Mouse (Mus musculus) induced T-regulatory cell, adult 2 months (primary cell): ENCODE results near the gene Cenpl.
A peak's percentile ranks its signal among the peaks of the same experiment; 100 is the strongest.
"Not testable (repeated sequence)": the region's sequence is repeated elsewhere in the genome, so short reads cannot be mapped to it uniquely, and the experiment has no call there.

ENCODE experiments used
- DNase-seq: peaks from one replicate; pipeline ENCODE4 v3.0.0-alpha.2; 2012; ENCODE audit warnings: low read depth

Gene Cenpl

DNA sequence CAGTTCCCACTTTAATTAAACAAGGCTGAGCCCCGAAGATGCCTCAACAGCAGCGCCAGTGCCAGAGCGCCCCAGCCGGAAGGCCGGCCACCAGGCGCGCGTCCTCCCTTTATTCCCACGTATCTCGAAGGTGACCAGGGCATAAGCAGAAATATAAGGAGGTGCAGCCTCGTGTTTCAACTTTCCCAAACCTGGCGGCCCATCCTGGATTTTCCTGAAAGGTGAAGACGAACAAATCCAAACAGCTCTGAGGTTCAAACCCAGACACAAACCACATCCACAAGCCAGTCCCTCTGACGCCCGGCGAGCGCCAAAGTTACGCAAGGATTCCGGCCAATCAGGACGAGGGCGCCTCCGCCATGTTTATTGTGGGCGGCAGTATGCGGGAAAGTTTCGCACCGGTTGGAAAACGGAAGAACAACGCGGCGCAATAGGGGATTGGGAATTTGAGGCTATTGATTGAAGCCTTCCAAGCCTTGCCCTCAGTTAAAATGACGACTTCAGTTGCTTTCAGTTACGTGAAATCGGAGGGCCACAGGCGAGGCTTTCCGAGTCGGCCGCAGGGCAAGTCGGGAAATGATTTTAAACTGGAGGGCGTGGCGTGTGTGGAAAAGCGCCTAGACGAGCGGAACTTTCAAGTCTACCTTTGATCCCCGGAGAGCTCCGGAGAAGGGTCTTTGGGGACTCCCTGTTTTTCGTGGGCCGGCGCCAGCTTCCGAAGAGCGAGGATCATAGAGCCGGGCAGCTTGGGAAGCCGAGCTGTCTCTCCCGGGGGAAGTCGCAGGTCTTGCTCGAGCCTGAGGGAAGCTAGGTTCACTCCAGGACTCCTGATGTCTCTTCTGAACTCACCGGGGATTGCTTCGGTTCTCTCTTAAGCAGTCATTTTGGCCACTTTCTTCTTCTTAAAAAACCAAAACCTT, at the start of gene Cenpl, which contains the start of gene Dars2:
Gene Cenpl (plus strand): TSS at position 362 of the 920 bp plus-strand sequence.
Gene Dars2 (minus strand): TSS at position 307 of the 920 bp plus-strand sequence.
- peak; percentile 97 for DNase-seq

DNA sequence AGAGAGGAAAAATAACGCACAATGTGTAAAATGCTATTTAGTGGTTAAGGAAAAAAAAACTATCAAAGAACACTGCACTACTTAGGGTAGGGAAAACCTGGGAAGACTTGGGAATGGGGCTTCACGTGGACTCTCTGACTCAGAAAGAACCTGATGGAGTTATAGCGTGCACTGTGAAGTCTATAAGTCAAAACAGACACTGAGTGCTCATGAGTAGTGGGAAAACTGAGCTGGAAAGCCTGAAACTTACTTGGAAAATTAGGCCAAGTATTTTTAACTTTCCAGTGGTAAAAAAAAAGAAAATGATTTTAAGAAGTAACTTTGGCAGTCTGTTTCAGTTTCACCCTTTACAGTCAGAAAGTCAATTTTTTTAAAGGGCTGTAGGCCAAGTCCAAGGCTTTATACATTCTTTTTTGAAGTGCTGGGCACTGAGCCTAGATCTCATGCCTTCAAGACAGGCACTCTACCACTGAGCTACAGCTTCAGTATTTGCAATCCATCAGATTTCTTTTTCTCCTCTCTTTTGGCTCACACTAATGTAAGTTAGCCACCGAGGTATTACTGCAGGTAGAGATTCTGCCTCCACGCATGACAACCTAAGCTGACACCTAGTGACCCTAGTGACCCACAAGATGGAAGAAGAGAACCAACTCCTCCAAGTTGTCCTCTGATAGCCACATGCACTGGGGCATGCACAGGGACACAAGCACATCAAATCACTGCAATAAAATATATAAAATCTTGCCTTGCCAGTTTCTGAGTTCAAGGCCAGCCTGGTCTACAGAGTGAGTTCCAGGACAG, 44.9 kb upstream of the Cenpl start:
- DNase-seq = no peak

DNA sequence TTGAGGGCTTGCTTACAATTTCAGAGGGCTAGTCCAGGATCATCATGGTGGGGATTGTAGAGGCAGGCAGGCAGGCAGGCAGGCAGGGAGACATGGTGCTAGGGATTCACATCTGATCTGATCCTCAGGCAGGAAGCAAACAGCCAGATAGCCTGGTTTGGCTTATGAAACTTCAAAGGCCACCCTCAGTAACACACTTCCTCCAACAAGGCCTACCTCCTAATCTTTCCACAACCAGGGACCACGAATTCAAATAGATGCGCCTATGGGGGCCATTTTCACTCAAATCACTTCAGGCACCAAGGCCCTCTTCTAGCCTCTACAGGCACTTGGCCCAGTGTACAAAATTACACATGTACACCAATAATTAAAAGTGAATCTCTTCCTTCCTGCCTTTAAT, 43.3 kb upstream of the Cenpl start:
- no peak for DNase-seq

DNA sequence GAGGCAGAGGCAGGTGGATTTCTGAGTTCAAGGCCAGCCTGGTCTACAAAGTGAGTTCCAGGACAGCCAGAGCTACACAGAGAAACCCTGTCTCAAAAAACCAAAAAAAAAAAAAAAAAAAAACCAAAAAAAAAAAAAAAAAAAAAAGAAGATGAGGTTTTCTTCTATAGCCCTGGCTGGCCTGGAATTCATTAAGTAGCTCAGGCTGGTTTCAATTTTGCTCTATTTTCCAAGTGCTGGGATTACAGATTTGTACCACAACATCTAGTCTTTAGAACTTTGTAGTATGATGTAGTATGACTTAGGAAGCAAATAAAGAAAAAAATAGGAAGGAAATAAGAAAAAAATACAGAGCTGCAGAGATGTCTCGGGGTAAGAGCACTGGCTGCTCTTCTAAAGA, 42.1 kb upstream of the Cenpl start:
- not testable (repeated sequence) for DNase-seq

DNA sequence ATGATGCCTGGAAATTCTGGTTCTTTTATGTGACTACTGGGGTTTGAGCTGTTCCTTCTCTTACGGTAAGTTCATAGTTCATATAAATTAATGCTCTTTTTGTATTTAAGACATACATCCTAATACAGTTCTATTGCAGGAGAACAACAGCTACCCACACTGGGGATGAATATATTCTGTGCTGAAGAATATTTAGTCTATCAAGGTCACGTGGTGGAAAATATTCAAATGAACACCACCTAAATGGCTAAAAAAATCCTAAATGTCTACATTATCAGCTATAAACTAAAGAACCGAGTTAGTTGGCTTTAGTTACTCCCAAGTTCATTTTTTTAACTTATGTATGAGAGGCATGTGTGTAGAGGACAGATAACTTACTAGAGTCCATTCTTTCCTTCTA, 40.5 kb upstream of the Cenpl start:
- DNase-seq = no peak

DNA sequence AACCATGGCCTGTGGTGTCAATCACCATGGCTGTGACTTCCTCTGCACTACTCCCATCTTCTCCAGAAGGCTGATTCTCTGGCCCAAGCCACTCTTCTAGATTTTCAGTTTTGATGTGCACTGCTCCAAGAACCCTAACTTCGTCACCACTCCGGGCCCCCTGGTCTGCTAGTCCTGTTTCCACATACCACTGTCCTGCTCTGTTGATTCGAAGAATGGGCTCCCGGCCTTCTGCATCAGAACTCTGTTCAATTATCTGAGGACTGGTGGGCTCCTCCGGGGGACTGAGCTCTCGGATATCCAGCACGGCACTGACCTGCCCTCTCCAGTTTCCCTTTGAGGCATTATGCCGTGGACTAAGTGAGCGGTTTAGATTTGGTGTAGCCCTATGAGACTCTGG, 38.6 kb upstream of the Cenpl start:
- DNase-seq = no peak

DNA sequence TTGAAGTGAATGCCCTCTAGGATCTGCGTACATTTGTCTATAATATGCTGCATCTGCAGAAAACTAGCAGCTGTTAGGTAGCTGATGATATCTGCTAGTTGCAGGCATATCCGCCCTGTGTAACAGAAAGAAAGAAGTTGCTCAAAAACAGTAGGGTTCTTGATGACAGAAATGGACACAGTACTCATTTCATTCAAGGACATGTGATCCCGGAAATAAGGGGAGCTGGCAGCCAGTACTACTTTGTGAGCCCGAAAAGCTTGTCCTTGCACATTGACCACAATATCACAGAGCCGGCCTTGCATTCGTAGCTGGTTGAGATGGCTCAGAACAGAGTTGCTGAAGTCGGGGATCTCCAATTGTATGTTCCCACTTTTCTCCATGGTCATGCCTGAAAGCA, 38.2 kb upstream of the Cenpl start:
- DNase-seq = no peak

DNA sequence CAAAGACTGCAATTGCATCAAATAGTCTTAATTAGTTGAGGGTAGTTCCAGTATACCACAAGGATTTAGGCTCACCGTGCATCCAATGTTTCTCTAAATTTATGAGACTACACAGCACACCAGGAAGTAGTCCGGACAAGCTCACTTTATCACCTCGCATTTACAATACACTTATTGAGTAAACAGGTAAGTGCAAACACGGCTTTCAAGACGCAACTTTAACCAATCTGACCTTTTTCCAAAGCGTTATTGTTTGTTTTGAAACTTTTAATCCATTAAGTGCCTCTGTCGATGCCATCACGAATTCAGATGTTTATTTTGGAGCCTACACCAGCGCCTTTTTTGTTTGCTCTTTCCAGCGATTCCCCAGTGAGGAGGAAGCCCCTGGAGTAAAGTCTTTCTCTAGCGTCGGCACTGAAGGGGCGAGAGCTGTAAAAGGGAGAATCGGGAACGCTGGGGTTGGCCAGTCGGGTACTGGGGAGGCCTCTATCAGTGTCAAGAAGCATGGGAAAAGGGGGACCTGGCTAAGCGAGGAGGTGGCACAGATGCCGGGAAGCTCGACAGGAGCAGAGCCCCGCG, 36.6 kb upstream of the Cenpl start:
- DNase-seq = no peak

DNA sequence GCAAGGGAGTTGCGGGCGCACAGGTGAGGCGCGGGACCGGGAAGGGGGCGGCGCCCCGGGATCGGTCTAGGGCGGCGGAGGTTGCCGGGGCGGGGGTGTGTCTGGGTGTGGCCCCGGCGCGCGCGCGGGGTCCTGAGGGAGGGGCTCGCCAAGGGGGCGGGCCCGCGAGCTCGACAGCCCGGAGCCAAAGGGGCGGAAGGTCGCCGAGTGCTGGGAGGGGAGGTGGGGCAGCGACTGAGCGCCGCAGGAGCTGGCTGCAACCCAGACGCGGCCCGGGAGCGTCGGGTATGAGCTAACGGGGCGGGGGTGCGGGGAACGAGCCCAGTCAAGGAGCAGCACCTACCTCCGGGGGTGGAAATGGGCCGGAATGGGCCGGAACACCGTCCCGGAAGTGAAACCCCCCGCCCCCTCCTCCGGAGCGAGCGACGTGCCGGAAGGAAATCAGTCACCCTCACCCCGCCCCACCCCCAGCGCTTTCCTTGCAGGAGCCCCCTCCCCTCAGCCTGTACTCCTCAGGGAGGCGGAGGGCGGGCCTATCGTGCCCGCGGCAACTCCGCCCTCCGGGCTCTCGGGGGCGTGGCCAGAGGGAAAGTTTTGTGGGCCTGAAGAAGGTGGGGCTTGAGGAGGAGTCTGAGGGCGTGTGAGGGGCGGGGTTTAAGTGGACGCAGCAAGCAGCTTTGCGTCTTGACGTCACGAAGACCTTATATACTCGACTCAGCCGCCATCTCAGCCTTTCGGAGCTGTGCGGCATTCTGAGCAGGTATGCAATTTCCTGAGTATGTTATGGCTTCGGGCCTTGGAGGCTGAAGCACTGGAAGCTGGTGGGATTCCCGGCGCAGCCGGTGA, 35.9 kb upstream of the Cenpl start, which contains the start of gene Zbtb37:
Gene Zbtb37 (minus strand): TSS at position 415 of the 846 bp plus-strand sequence.
- DNase-seq = peak; percentile 100

DNA sequence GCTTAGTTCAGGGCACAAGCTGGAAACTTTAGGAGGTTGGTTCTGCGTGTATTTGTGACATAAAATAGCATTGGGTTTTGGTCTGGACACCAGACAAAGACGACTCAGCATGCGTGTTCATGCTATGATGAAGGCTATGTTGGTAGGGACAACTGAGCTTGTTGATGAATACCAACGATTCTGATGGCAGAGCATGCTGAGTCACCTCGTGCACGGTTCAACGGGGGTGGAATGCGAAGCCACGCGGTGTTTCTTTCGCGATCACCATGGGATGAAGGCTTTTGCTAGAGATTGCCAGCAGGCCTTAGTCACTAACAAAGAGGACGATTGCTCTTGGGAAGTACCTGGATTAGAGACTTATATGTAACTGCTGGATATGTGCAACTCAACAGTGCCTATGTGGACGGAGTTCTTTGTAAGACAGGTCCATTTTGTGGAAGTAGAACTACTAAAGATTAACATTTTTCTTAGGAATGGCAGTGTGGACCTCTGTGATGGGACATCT, 35.2 kb upstream of the Cenpl start:
- no peak for DNase-seq

DNA sequence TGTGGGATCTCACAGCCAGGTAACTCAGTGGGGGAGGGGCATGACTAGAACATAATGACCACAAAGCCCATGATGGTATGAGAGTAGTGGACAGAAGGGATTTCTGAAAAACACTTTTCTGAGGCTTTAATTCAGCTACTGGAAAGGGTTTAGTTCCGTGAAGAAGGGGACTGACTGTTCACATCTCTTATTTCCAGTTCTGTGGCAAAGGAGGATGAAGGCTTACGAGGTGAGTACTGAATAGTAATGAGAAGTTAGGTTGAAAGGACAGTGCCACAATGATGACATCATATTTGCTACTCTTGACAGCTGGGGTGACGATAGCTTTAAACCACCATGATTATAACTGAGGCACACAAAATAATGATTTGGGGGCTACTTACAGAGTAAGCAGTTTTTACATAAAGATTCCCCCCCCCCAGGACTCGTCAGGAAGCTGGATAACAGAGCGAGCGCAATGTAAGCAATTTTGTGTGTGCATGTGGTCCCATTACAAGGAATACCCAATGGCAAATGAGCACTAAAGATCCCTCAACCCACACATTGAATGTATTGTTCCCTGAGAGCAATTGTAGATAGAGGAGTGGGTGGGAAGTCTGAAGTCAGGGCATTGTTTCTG, 34.6 kb upstream of the Cenpl start:
- peak; percentile 63 for DNase-seq

DNA sequence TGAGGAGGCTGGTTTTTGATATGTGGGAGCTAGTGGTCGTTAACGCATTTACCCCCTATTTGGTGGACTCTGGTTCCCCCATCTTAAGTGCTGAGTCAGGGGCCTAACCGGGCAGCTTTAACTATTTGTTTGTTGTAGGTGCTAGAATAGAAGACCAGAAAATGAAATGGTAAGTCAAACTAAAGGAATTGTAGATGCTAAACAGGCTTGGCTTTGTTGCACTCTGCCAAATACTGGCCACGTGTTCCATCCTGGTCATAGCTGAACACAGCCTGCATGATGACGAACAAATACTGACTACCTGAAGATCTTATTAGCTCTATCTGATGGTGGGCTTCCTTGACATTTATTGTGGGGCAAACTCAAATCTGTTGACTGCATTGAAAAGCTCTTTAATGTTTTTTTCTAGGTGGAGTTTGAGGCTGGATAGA, 34.1 kb upstream of the Cenpl start:
- DNase-seq = peak; percentile 48

DNA sequence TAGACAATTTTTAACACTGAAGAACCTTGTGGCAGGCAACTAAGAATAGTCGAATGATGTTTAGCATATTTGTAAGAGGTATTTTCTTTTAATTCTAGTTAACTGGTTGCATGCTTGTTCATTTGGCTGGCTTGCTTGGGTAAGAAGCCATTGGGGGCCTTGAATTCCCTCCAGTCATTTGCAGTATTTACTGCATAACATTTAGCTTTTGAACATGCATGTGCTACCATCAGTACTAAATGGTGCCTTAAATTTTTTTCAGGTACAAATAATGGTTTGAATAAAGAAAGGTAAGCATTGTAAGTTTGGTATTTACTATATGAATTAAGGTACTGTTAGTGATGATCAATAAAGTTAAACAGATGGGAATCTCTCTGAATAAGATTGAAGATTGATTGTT, 33.5 kb upstream of the Cenpl start:
- peak; percentile 44 for DNase-seq

DNA sequence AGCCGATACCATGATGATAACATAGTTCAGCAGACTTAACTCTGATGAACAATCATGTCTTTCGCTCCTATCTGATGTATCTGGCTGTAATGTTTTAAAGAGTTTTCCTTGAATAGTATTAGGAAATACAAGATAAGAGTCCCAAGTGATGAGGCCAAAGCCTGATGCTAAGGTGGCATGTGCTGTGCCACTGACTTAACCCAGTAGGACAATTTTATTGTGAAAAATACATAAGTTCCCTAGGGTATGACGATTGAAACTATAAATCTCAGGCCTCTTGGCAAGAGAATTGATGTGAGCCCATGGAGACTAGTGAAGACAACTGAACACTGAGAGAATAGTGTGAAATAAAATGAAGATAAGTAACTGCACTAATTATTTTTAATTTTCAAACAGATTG, 32.9 kb upstream of the Cenpl start:
- peak; percentile 30 for DNase-seq

DNA sequence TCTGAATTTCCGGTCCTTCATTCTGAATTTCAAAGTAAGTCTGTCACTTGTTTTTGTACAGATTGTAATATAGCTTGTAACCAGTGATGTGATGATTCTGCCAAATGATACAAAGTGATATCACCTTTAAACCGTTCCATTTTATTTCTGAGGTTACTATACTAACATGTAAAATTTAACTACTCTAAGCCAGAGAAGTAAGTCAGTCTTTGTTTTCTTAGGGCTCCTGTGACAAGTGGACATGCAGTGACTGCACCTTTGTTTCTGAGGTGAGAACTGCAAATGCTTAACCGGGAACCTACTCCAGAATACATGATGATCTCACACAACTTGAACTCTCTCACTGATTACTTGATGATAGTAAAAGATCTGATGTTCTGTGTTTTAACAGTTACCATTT, 32.5 kb upstream of the Cenpl start:
- peak; percentile 28 for DNase-seq

DNA sequence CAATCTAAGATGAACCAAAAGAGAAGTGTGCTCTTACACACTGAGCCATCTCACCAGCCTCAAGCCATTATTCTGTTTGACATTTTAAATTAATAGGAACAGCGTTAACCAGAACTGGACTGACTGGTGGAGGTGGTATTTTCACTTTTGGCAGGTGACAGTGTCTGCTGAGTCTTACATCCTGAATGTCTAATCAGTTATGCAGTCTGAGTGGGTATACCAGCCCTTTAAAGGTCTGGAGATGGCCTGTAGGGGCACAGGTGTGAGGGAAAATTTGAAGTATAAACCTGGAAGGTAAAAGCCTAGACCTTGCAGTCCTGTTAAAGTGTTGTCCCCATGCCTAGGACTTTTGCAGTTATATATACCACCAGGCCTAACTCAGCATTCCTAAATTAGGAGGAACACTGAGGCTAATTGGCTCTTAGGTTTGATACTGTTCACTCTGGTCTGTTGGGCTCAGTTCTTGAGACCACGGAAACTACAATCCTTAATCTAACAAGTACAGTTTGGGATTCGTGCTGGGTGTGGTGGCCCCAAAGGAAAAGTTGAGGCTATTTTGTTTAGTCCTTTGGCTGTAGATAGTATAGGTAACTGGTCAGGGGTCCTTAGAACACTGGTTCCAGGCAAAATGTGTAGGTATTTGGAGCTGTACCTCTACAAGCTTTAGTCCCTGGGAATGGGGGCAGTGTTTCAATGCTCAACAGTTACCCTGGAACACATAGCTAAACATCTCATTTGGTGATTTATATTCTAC, 31.4 kb upstream of the Cenpl start:
- peak; percentile 36 for DNase-seq

DNA sequence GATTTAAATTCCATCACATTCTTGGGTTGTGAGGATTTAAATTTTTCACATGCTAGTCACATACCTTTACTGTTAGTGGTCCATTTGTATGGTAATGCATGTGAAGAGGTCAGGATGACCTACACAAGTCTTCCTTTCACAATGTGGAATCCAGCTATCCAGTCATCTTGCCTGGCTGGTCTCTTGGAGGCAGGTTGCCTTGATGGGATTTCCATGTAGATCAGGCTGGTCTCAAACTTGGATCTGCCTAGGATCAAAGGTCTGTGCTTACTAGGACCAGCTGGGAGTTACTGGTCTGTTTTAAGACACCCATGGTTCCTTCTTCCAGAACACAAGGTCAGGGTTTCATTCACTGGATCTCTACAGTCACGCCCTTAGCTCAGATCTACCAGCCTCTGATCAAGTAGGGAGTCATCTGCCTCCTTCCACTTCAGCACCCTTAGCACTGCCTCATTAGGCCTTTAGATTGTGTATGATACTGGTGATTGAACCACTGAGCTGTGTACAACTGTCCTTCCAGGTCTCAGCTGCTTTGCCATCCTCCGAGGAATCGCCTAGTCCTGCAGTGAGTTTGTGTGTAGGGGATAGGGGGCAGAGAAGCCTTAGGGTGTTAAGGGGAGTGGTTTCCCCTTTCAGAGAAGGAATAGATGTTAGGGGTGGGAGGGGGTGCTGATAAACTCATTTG, 30.6 kb upstream of the Cenpl start:
- peak; percentile 29 for DNase-seq

DNA sequence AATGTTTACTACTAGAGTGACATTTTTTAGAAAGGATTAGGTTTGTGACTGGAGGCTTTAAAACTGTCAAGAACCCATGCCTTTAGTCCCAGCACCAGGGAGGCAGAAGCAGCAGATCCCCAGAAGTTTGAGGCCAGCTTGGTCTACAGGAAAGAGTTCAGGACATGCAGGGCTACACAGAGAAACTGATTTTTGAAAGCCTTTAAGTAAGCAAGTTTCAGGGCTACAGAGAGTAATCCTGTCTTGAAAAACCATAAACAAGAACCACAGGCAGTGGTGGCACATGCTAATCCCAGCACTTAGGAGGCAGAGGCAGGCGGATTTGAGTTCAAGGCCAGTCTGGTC, 30.1 kb upstream of the Cenpl start:
- peak; percentile 19 for DNase-seq

DNA sequence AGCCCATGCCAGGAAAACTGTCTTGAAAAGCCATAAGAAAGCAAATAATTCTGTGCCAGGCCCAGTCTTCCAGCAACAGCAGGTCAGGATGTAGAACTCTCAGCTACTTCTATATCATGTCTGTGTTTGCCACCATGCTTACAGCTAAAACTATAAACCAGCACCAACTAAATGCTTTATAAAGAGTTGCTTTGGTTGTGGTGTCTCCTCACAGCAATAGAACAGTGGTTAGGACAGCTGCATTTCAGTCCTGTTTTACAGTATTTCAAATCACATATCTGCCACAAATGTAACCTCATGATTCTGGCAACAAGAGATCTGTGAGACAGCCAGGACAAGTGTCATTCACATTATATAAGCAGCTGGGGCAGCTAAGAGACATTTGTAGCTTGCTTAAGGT, 29.7 kb upstream of the Cenpl start:
- DNase-seq = no peak
